In the genomic region with DNA sequence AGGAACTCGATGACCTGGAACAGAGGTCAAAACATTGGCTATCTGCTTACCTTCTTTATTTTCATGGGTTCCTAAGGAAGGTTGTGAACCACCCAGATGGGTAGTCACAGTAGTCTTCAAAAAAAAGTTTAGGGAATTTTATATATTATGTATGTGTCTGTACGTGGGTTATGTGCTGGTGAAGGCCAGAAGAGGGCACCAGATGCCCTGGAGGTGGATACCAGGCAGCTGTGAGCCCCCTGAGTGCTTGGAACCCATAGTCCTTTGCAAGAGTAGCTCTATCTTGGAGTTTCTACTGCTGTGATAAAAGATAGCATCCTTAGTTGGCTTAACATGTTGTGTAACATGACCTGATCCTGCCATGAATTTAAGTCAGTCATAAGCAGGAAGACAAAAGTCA, we compare ENCODE assay signal across 18 mouse cellular contexts. TPM values are rescaled to one million over a fixed set of nuclear protein-coding genes. Genes with fewer than 3 reads are reported as not detected.
DNase-seq lines count a peak whose midpoint lies in the region; ATAC-seq and TF ChIP-seq lines count a peak whose summit lies in the region.
"Had no signal": no experiment of that assay in that cellular context is flagged by ENCODE, and none has a peak within 500 bp of the region (broad histone marks: within the 10 kb centered on the region; RNA-seq: fewer than 3 reads in every experiment).

No protein-coding gene starts in this region.

- no peak overlapping the region for H3K9ac ChIP-seq in intestine, postnatal 0 days (ENCODE audit: low read depth, low read length)
- H3K9ac ChIP-seq in intestine, embryonic 15.5 days, result no peak overlapping the region
- H3K9ac ChIP-seq: hindbrain, embryonic 12.5 days; kidney, embryonic 15.5 days had no signal

- H3K4me2 ChIP-seq in intestine, postnatal 0 days (replicated peaks; ENCODE audit: low read depth), result no peak overlapping the region
- no peak overlapping the region for H3K4me2 ChIP-seq in intestine, embryonic 15.5 days (replicated peaks)
- H3K4me2 ChIP-seq: hindbrain, embryonic 12.5 days; kidney, embryonic 15.5 days had no signal

- TF ChIP-seq POLR2A in bone marrow, adult 2 months (IDR thresholded peaks at IDR 0.05; ENCODE audit: borderline replicate concordance, control insufficient read depth, low read depth, low read length), result no peak

- H3K4me3 ChIP-seq in intestine, postnatal 0 days (ENCODE audit: low read depth, low read length), result no peak overlapping the region
- no peak overlapping the region for H3K4me3 ChIP-seq in intestine, embryonic 15.5 days (replicated peaks)
- no peak overlapping the region for H3K4me3 ChIP-seq in bone marrow, adult 2 months (replicated peaks; ENCODE audit: control insufficient read depth, low read depth, low read length)
- H3K4me3 ChIP-seq: hindbrain, embryonic 12.5 days; kidney, embryonic 15.5 days had no signal

- DNase-seq in thymus, postnatal 14 days, result peak; percentile 19
- DNase-seq in thymus, adult 18-20 months, result no peak
- no peak for DNase-seq in embryo, embryonic 9.5 days (ENCODE audit: extremely low spot score)
- no peak for DNase-seq in adrenal gland, postnatal 36 days
- DNase-seq: cerebellum, adult 11-12 months; heart, adult 18-20 months; liver; lung, postnatal 10 days had no signal

- ATAC-seq in intestine, postnatal 0 days, result no peak
- no peak for ATAC-seq in intestine, embryonic 15.5 days
- ATAC-seq: inflammation-experienced regulatory T-cells, adult 6 months had no signal

- 71% methylated on average over 2 of the region's 2 CpGs for WGBS in intestine, postnatal 0 days
- WGBS in intestine, embryonic 15.5 days, result 57% methylated on average over 2 of the region's 2 CpGs
- 63% methylated on average over 2 of the region's 2 CpGs for WGBS in bone marrow, adult 2 months

- peak; percentile 37 for TF ChIP-seq CTCF in intestine, postnatal 0 days (IDR thresholded peaks at IDR 0.05; ENCODE audit: low read depth)
- 0 out of 2 replicates have a peak, but pooled peaks have one; percentile 27 for TF ChIP-seq CTCF in bone marrow, adult 2 months (IDR thresholded peaks at IDR 0.05; ENCODE audit: control insufficient read depth, insufficient read depth, low read length)

- no peak overlapping the region for H3K27ac ChIP-seq in intestine, postnatal 0 days (ENCODE audit: low read depth, low read length)
- H3K27ac ChIP-seq in intestine, embryonic 15.5 days, result no peak overlapping the region
- no peak overlapping the region for H3K27ac ChIP-seq in bone marrow, adult 2 months (ENCODE audit: control insufficient read depth, insufficient read depth, low read depth, low read length, poor library complexity)
- H3K27ac ChIP-seq: hindbrain, embryonic 12.5 days; kidney, embryonic 15.5 days had no signal

- no peaks in the 10 kb centered on the region for H3K27me3 ChIP-seq in intestine, postnatal 0 days (replicated peaks; ENCODE audit: control insufficient read depth, insufficient read depth, low read length)
- H3K27me3 ChIP-seq in intestine, embryonic 15.5 days (replicated peaks), result no peaks in the 10 kb centered on the region
- H3K27me3 ChIP-seq: hindbrain, embryonic 12.5 days; kidney, embryonic 15.5 days had no signal

- no peaks in the 10 kb centered on the region for H3K4me1 ChIP-seq in intestine, postnatal 0 days (replicated peaks; ENCODE audit: control insufficient read depth, insufficient read depth, low read length)
- no peaks in the 10 kb centered on the region for H3K4me1 ChIP-seq in intestine, embryonic 15.5 days (replicated peaks)
- no peaks in the 10 kb centered on the region for H3K4me1 ChIP-seq in bone marrow, adult 2 months (ENCODE audit: control insufficient read depth, insufficient read depth, low read length)
- H3K4me1 ChIP-seq: hindbrain, embryonic 12.5 days; kidney, embryonic 15.5 days had no signal

- H3K36me3 ChIP-seq in intestine, postnatal 0 days (ENCODE audit: control insufficient read depth, insufficient read depth), result no peaks in the 10 kb centered on the region
- no peaks in the 10 kb centered on the region for H3K36me3 ChIP-seq in intestine, embryonic 15.5 days
- H3K36me3 ChIP-seq: hindbrain, embryonic 12.5 days; kidney, embryonic 15.5 days had no signal

- no peaks in the 10 kb centered on the region for H3K9me3 ChIP-seq in intestine, postnatal 0 days (ENCODE audit: control insufficient read depth)
- H3K9me3 ChIP-seq in intestine, embryonic 15.5 days, result no peaks in the 10 kb centered on the region
- H3K9me3 ChIP-seq: hindbrain, embryonic 12.5 days; kidney, embryonic 15.5 days had no signal

RNA-seq across cellular contexts. Expression of gene Scd3, which starts 4.0 kb away (rescaled TPM):
- polyA plus RNA-seq in intestine, postnatal 0 days (2015; fragmentation: Nextera tagmentation; extraction: Ambion mirVana), result not detected in 2 replicates
- polyA plus RNA-seq in intestine, embryonic 15.5 days (2015; fragmentation: Nextera tagmentation; extraction: Ambion mirVana), result 0.15 and 0.54 TPM in 2 replicates
- polyA plus RNA-seq in bone marrow, adult 2 months (2011; ENCODE audit: insufficient read depth, insufficient read length, low replicate concordance, missing spikeins), result 0.45 TPM in 1 of 2 replicates, not detected in the other
- total RNA-seq in adrenal gland, postnatal 36 days (2021), result under 1 TPM; 0.16 to 0.83 TPM
- total RNA-seq: gastrocnemius, adult 8-10 months; heart, adult 18-20 months had no signal
- polyA plus RNA-seq: inflammation-experienced regulatory T-cells, adult 6 months had no signal

RNA-seq across cellular contexts. Expression of gene Pkd2l1, which starts 14.8 kb away (rescaled TPM):
- polyA plus RNA-seq in intestine, postnatal 0 days (2015; fragmentation: Nextera tagmentation; extraction: Ambion mirVana), result not detected in 2 replicates
- polyA plus RNA-seq in intestine, embryonic 15.5 days (2015; fragmentation: Nextera tagmentation; extraction: Ambion mirVana), result not detected in 2 replicates
- not detected in 2 replicates for polyA plus RNA-seq in bone marrow, adult 2 months (2011; ENCODE audit: insufficient read depth, insufficient read length, low replicate concordance, missing spikeins)
- not detected for total RNA-seq in adrenal gland, postnatal 36 days (2021)
- total RNA-seq: adrenal gland, adult 18-20 months; gastrocnemius, adult 8-10 months; heart, adult 18-20 months had no signal
- polyA plus RNA-seq: heart, embryonic 16.5 days; stomach, embryonic 14.5 days had no signal
